Mouse (Mus musculus) kidney, postnatal 25 days (tissue): ENCODE data around the gene Fads6.
A peak's percentile ranks its signal among the peaks of the same experiment; 100 is the strongest.

Experiments
- DNase-seq, 2 experiments: peaks; one replicate each; pipeline ENCODE4 v3.0.0; 2021; ENCODE audit warnings: mixed read lengths in 2 of 2

Fads6 gene

DNA sequence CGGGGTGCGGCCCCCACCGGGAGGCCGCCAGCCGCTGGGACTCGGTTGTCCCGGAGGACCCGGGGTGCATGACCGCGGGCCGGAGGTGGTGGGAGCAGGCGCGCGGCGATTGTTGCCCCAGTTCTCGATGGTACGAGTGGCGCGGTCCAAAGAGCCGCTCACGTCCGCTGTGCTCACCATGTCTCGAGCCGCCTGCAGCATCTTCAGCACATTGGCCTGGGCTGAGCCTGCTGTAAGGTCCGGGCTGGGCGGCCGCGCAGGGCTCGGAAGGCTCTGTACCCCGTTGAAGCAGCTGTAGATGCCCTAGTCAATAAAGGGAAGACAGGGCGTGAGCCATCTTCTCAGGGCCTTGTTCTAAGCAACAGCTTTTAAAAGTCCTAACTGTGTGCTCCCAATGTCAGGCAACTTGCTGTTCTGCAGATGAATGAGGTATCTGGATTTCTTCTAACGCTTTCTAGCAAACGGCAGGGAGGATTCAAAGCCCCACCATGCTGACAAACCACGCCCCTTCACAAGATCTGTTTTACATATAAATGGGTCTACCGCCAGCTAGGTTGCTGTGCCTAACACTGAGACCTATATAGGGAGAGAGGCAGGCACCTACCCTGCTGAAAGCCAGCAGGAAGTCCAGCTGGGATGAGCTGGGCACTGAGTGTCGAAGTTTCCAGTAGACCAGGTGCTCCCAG, 46.9 kb downstream of the Fads6 start:
- no peak for DNase-seq

DNA sequence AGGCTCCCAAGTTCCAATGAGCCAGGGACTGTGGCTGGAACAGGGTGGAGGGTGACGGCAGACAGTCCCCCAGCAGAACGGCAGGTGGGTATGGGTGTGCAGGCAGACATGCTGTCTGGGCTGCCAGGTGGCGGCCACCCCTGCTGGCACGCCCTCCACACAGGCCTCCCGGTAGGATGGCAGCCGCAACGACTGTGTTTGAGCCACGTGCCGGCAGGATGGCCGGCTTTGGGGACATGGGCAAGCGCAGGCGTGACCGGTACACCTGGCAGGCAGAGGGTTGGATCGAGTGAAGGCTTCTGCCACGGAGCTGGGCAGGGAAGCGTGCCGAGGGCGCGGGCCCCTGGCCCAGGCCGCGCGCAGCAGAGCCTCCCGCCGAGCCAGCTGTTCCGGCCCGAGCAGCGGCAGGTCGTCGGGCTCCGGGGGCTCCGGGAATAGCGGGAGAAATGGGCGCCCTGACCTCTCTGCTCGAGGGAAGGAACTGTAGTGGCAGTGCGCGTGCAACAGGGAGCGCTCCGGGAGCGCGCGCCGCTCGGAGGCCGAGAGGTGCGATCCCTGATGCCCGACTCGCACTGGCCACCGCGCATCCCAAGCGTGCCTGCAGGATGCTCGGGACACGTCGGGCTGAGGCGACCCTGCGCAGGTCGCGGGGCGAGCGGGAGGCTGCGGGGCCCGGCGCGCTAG, 47.6 kb downstream of the Fads6 start:
- no peak for DNase-seq

DNA sequence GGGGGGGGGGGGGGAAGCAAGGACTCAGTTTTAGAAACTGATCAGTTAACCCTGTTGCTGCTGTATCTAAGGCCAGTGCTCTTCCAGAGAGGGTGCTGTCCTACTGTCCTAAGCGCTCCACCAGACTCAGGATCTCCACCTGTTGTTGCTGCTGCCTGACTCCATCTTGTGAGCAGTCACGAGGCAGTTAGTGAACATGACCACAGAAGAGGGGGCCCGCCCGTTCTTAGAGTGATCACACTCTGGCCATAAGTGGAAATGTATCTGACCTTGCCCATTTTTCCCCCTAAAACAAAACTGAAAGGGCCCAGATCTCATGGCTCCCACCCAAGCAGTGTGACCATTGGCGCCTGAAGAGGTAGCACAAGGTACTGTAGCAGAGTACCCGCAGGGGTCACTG, 49.5 kb downstream of the Fads6 start:
- no peak for DNase-seq

DNA sequence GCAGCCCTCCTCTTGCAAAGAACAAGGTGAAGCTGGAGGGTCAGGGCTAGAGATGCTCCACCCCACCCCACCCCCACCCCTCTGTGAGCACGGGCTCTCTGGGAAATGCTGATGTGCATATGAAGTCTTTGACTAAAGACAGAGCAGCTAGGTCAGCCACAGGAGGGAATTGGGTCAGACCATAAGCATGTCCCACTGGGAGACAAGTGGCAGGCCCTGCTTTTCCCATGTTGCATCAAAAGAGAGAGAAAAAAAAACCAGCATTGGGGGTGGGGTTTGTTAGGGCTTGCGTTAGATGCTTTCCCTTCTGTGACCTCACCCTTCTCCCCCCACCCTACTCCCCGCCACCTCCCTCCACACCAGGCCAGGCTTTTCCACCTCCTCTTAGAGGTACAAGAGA, 50.2 kb downstream of the Fads6 start:
- no peak for DNase-seq

DNA sequence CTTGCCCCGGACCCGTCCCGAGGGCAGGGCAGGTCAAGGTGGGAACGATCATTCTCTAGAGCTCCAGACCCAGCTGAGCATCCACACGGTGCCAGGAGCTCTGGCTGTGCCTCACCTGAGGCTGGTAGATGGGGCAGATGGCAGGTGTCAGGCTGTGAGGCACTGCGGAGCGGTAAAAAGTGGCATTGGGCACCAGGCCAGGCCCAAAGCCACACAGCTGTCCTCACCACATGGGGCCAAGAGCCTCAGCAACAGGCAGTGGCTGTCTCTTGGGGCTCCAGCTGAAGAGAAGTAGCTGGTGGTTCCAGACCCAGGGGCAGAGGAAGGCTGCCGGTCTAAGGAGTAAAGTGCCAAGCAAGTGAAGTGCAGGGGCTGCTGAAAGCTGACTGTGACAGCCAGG, 51.1 kb downstream of the Fads6 start:
- DNase-seq, result no peak

DNA sequence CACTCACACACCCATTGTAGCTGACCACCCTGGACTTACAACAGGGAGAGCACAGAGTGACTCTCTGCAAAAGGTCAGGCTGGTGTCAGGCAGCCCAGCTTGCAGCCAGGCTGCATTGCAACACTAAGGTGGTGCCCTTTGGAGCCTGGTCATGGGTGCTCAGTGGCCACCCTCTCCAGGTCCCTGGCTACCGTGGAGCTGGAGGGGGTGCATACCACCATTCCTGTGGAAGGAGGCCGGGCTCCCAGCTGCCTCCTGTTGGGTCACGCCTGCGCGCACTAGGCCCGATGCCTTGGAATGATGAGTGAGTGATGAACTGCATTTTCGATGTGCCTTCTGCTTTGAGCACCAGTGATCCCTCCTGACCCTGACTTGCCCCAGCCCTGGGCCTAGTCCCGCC, 52.6 kb downstream of the Fads6 start:
- peak; percentile 28 to 74 for DNase-seq

DNA sequence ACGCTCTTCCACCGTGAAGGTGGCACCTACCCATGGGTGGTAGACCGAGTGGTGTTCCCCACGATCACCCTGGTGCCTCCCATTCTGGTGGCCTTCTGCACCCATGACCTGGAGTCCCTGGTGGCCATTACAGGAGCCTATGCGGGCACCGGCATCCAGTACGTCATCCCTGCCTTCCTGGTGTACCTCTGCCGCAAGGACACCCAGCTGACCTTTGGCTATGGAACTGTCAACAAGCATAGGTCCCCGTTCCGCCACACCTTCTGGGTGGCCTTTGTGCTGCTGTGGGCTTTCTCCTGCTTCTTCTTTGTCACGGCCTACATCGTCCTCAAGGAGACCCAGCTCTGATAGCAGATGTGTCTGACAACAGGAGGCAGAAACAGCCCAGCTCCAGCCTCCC, 53.7 kb downstream of the Fads6 start:
- no peak for DNase-seq

- no peak for DNase-seq
Observed at GRCm38 (mm10) chr11:115242746-115243145, 54.7 kb downstream of the Fads6 start.

GRCm38 (mm10) chr11:115241402-115241801, 56.1 kb downstream of the Fads6 start:
- DNase-seq, result no peak

DNA sequence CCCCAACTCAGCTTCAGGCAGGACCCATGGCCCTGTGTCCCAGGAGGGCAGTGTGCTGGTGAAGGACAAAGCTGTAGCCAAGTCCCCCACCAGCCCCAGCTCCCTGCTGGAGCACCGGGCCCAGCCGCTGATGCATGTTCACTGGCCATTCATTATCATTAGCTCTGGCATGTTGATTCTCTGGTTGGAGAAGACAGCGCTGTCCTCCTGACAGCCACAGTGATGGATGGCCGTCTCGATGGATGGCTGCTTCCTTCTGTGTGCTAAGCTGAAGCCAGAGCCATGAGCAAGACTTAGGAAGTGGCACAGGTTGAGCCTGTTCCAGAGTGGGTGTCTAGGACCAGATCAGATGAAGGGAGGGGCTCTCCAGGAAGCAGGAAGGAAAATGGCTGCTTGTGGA, 60.9 kb downstream of the Fads6 start:
- DNase-seq, result no peak

- DNase-seq, result peak in 1 of 2 experiments; percentile 57
Observed at GRCm38 (mm10) chr11:115234320-115235044, 63.0 kb downstream of the Fads6 start.

- no peak for DNase-seq
Observed at GRCm38 (mm10) chr11:115233526-115234290, 63.8 kb downstream of the Fads6 start.

DNA sequence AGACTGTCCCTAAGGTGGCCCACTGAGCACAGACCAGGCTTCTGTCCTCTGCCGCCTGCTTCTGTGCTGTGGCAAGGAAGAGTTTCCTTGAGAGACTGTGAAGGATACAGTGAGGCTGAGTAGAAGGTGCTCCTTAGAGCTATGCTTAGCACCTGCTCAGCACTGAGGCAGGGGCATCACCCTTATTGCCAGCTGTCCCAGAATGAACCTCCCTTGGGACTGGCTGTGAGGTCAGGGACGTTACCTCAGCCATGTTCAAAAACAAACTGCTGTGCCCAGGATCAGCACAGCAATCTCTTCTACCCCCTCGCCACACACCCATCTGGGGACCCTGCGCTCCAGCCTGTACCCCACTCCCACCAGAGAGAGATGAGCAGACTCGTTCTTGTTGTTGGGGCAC, 64.6 kb downstream of the Fads6 start:
- DNase-seq, result no peak

DNA sequence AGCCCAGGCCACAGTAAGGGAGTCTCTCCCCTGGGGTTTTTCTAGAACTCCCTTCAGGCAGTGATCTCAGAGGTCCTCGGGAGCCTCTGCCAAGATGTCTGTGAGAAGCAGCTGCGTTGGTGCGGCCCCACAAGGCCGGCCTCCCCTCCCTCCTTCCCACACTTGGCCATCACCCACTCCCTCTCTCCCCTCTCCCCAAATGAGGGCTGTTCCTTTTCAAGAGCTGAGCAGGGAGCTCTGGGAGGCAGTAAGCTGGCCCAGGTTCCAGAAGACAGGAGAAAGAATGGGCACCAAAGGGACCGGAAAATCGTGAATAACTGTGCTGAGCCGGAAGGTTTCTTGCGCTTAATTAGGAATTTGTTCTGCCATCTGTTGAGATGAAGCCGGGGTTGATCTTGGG, 65.5 kb downstream of the Fads6 start:
- DNase-seq, result no peak

- peak; percentile 53 to 76 for DNase-seq
Observed at GRCm38 (mm10) chr11:115231168-115231915, 66.1 kb downstream of the Fads6 start.
